ENCODE assay signal across 9 mouse cellular contexts in the genomic region with DNA sequence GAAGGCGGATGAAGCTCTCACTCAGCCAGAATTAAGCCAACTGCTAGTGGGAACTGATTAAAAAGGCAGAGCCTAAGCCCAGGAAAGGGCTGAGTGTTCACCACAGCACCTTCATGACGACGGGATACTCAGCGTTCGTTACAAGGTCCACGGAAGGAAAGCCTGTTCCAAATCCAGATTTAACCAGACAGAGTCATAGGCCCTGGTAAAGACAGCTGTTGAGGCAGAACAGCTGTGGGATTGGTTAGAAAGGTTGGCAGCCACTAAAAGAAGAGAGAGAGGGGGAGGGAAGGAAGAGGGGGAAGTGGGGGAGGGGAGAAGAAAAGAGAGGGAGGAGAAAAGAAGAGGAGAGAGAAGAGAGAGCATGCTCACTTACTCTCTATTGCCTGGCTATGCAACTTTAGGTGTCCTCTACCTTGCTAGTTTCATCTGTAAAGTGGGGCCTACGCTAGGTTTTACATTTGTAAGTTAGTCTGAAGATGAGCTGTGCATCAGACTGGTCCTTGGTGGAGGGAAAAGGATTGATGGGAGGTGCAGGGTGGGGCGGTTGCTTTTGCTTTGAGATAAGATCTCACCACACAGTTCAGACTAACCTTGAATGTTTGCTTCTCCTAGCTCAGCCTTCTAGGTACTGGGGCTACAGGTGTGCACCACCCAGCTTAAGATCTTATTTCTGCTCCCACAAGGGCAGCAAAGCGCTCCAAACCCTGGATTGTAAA. TPM values are rescaled to one million over a fixed set of nuclear protein-coding genes. Genes with fewer than 3 reads are reported as not detected.
DNase-seq lines count a peak whose midpoint lies in the region; ATAC-seq and TF ChIP-seq lines count a peak whose summit lies in the region.
"Had no signal": no experiment of that assay in that cellular context is flagged by ENCODE, and none has a peak within 500 bp of the region (broad histone marks: within the 10 kb centered on the region; RNA-seq: fewer than 3 reads in every experiment).

No protein-coding gene starts in this region.

- no peak overlapping the region for H3K4me2 ChIP-seq in forebrain, postnatal 0 days (ENCODE audit: low read depth)

- H3K27me3 ChIP-seq in forebrain, embryonic 10.5 days (ENCODE audit: poor library complexity, severe bottlenecking): peaks cover 28% of the 10 kb centered on the region
- H3K27me3 ChIP-seq in forebrain, postnatal 0 days (ENCODE audit: insufficient read depth, low read length): no peaks in the 10 kb centered on the region
- H3K27me3 ChIP-seq in thymus, adult 2 months (ENCODE audit: control insufficient read depth, insufficient read depth, low read length): no peaks in the 10 kb centered on the region; the same call in 1 of the 2 replicates
- H3K27me3 ChIP-seq in limb, embryonic 10.5 days (ENCODE audit: low read depth, poor library complexity, severe bottlenecking): no peaks in the 10 kb centered on the region

- peaks cover 57% of the 10 kb centered on the region for H3K4me1 ChIP-seq in forebrain, embryonic 10.5 days
- H3K4me1 ChIP-seq in forebrain, postnatal 0 days (ENCODE audit: insufficient read depth): peaks cover 17% of the 10 kb centered on the region
- H3K4me1 ChIP-seq in thymus, adult 2 months (replicated peaks; ENCODE audit: control insufficient read depth, insufficient read depth, low read length): peaks cover 76% of the 10 kb centered on the region
- H3K4me1 ChIP-seq in limb, embryonic 10.5 days: peaks cover 89% of the 10 kb centered on the region

- H3K9ac ChIP-seq in forebrain, postnatal 0 days: no peak overlapping the region

- ATAC-seq in forebrain, postnatal 0 days: no peak

- DNase-seq in forebrain, embryonic 10.5 days (ENCODE audit: extremely low spot score, low spot score): no peak
- no peak for DNase-seq in forebrain, postnatal 0 days
- DNase-seq in thymus, adult 2 months: peak; percentile 50
- DNase-seq in thymus, postnatal 4 days: no peak
- DNase-seq in limb, embryonic 10.5 days (ENCODE audit: low spot score): peak; percentile 27
- DNase-seq in layer of hippocampus, postnatal 36 days: no peak
- no peak for DNase-seq in ovary, postnatal 10 days (ENCODE audit: low spot score)
- DNase-seq in left cerebral cortex, postnatal 14 days (ENCODE audit: low spot score in 2 of 2): no peak

- peak overlapping the region; percentile 30; the same call in 1 of the 2 replicates for H3K27ac ChIP-seq in forebrain, embryonic 10.5 days
- H3K27ac ChIP-seq in forebrain, postnatal 0 days (ENCODE audit: low read depth, low read length): no peak overlapping the region
- H3K27ac ChIP-seq in thymus, adult 2 months (ENCODE audit: control insufficient read depth, insufficient read depth, low read length): peak overlapping the region; percentile 59
- H3K27ac ChIP-seq in limb, embryonic 10.5 days: peak overlapping the region; percentile 90
- H3K27ac ChIP-seq: macrophage had no signal

- TF ChIP-seq POLR2A in thymus, adult 2 months (IDR thresholded peaks at IDR 0.05; ENCODE audit: control insufficient read depth, extremely low read depth, insufficient read depth, low read length, poor library complexity): no peak

- intact Hi-C loops in left cerebral cortex, postnatal 14 days (cut with DNase I): no loop called here

- 81% methylated on average over 9 of the region's 9 CpGs for WGBS in forebrain, embryonic 10.5 days
- WGBS in forebrain, postnatal 0 days: 52% methylated on average over 9 of the region's 9 CpGs
- WGBS in thymus, adult 2 months: 12% methylated on average over 9 of the region's 9 CpGs
- 81% methylated on average over 9 of the region's 9 CpGs for WGBS in limb, embryonic 10.5 days

- no peak overlapping the region for H3K4me3 ChIP-seq in forebrain, embryonic 10.5 days
- no peak overlapping the region for H3K4me3 ChIP-seq in forebrain, postnatal 0 days (ENCODE audit: low read depth, low read length)
- H3K4me3 ChIP-seq in thymus, adult 2 months (ENCODE audit: control insufficient read depth, insufficient read depth, low read length): no peak overlapping the region
- H3K4me3 ChIP-seq in limb, embryonic 10.5 days: no peak overlapping the region

- H3K9me3 ChIP-seq in forebrain, embryonic 10.5 days: no peaks in the 10 kb centered on the region
- H3K9me3 ChIP-seq in forebrain, postnatal 0 days (ENCODE audit: low read length): no peaks in the 10 kb centered on the region
- H3K9me3 ChIP-seq in limb, embryonic 10.5 days (replicated peaks): no peaks in the 10 kb centered on the region

- H3K36me3 ChIP-seq in forebrain, embryonic 10.5 days (replicated peaks): peaks cover 17% of the 10 kb centered on the region
- no peaks in the 10 kb centered on the region for H3K36me3 ChIP-seq in forebrain, postnatal 0 days (ENCODE audit: insufficient read depth)
- no peaks in the 10 kb centered on the region for H3K36me3 ChIP-seq in thymus, adult 2 months (ENCODE audit: control insufficient read depth, insufficient read depth, low read length)
- peaks cover 76% of the 10 kb centered on the region for H3K36me3 ChIP-seq in limb, embryonic 10.5 days

- no peak for TF ChIP-seq CTCF in forebrain, postnatal 0 days (IDR thresholded peaks at IDR 0.05; ENCODE audit: low read depth)
- TF ChIP-seq CTCF in thymus, adult 2 months (IDR thresholded peaks at IDR 0.05; ENCODE audit: borderline replicate concordance, control insufficient read depth, extremely low read depth, insufficient read depth, low read length, poor library complexity): no peak

RNA-seq across cellular contexts. Expression of a gene that starts 5.9 kb away (rescaled TPM):
- 49.5 and 53.1 TPM in 2 replicates for polyA plus RNA-seq in forebrain, embryonic 10.5 days (2016; fragmentation: Nextera tagmentation; extraction: Ambion mirVana)
- total RNA-seq in forebrain, postnatal 0 days (2014; rRNA removed): 27.6 and 30.9 TPM in 2 replicates
- 47.9 and 50.7 TPM in 2 replicates for polyA plus RNA-seq in forebrain, postnatal 0 days (2015; fragmentation: Nextera tagmentation; extraction: Ambion mirVana)
- 51.8 and 62.0 TPM in 2 replicates for polyA plus RNA-seq in thymus, adult 2 months (2012; rRNA removed)
- 160 and 171 TPM in 2 replicates for polyA plus RNA-seq in limb, embryonic 10.5 days (2016; fragmentation: Nextera tagmentation; extraction: Ambion mirVana)
- 10 to 100 TPM; 11.5 to 16.2 TPM for total RNA-seq in layer of hippocampus, postnatal 36 days (2021)
- total RNA-seq in left cerebral cortex, postnatal 14 days (2021): 10 to 100 TPM; 10.9 to 12.0 TPM

RNA-seq across cellular contexts. Expression of a gene that starts 35.0 kb away (rescaled TPM):
- polyA plus RNA-seq in forebrain, embryonic 10.5 days (2016; fragmentation: Nextera tagmentation; extraction: Ambion mirVana): 0.76 and 1.3 TPM in 2 replicates
- total RNA-seq in forebrain, postnatal 0 days (2014; rRNA removed): 3.7 and 4.7 TPM in 2 replicates
- 3.3 and 4.0 TPM in 2 replicates for polyA plus RNA-seq in forebrain, postnatal 0 days (2015; fragmentation: Nextera tagmentation; extraction: Ambion mirVana)
- 1.2 and 1.6 TPM in 2 replicates for polyA plus RNA-seq in thymus, adult 2 months (2012; rRNA removed)
- polyA plus RNA-seq in limb, embryonic 10.5 days (2016; fragmentation: Nextera tagmentation; extraction: Ambion mirVana): 1.1 TPM in 2 replicates
- 1 to 10 TPM; 4.2 to 6.9 TPM for total RNA-seq in layer of hippocampus, postnatal 36 days (2021)
- total RNA-seq in left cerebral cortex, postnatal 14 days (2021): 1 to 10 TPM; 4.0 to 4.5 TPM

RNA-seq across cellular contexts. Expression of a gene that starts 37.0 kb away (rescaled TPM):
- 15.9 and 19.7 TPM in 2 replicates for polyA plus RNA-seq in forebrain, embryonic 10.5 days (2016; fragmentation: Nextera tagmentation; extraction: Ambion mirVana)
- total RNA-seq in forebrain, postnatal 0 days (2014; rRNA removed): 6.8 and 9.8 TPM in 2 replicates
- polyA plus RNA-seq in forebrain, postnatal 0 days (2015; fragmentation: Nextera tagmentation; extraction: Ambion mirVana): 6.0 and 6.1 TPM in 2 replicates
- polyA plus RNA-seq in thymus, adult 2 months (2012; rRNA removed): 4.6 and 4.8 TPM in 2 replicates
- 35.6 and 38.7 TPM in 2 replicates for polyA plus RNA-seq in limb, embryonic 10.5 days (2016; fragmentation: Nextera tagmentation; extraction: Ambion mirVana)
- total RNA-seq in layer of hippocampus, postnatal 36 days (2021): 10 to 100 TPM; 20.6 to 29.8 TPM
- 10 to 100 TPM; 16.6 to 18.3 TPM for total RNA-seq in left cerebral cortex, postnatal 14 days (2021)

Comparison
In these comparisons a context has a peak if more than half of its experiments do, and no peak if none do; other contexts are left out.
1. DNase-seq: peak in thymus, adult 2 months (single experiment) and limb, embryonic 10.5 days (single experiment); none in forebrain, embryonic 10.5 days (single experiment), forebrain, postnatal 0 days (single experiment), thymus, postnatal 4 days (single experiment), layer of hippocampus, postnatal 36 days (0 of 2), ovary, postnatal 10 days (single experiment) and left cerebral cortex, postnatal 14 days (0 of 2).